Mouse (Mus musculus): ENCODE data around the gene Mroh3.

Mroh3 gene

DNA sequence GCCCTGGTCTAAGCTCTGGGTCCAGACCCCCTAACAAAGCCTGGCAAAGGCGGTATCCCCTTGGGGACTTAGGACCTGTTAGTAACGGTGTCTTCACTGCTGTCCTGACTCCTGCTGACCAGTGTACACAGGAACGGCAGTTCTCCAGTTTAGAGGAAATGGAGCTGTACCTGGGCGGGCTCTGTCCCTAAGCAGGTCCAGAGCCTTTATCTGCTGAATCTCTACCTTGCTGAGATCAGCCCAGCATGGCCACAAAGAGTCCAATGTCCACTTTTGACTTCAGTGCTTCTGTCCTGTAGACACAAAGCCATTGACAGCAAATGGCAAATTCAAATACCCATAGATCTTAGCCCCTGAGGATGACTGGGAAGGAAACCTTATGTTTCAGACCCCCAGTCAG is 55.7 kb downstream of the Mroh3 start:
- no peak for DNase-seq (ENCODE audit: low spot score in 2 of 2)

GRCm38 (mm10) chr1:136156304-136156703 is 56.3 kb downstream of the Mroh3 start:
- no peak for DNase-seq (ENCODE audit: low spot score in 2 of 2)

DNA sequence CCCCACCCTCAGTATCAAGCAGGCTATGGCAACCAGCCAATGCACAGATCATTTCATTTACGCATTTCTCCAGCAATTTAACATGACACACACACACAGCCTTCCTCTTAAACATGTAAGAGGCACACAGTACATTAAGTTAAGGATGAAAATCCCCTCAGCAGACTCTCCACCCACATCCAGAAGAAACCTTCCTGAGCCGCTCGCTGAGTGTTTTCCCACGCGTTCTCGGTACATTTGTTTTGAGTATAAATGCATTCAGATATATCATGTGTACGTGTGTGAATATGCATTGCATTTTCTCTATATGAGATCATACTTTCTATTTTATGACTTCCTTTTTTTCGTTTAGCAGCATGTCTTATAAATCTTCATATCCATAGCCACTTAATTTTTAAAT is 61.3 kb downstream of the Mroh3 start:
- no peak for DNase-seq (ENCODE audit: low spot score in 2 of 2)

GRCm38 (mm10) chr1:136149702-136150101 is 62.9 kb downstream of the Mroh3 start:
- DNase-seq (ENCODE audit: low spot score in 2 of 2) = no peak

DNA sequence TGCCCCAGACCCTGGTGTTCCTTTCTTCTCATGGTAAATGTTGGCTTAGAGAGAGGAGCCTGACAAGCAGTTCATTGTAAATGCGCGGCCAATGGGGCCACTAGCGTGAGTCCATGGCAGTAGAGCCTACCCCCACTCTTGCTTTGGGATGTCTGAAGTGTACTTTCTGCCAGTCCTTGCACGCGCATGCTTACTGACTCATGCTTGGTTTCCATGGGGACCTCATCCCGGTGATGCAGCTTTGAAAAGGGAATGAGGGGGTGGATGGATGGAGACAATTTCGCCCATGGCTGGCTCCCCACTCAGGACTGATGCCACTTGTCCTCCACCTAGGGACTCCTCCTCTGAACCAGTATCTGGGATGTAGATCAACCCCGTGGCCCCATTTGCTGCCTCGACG is 69.1 kb downstream of the Mroh3 start:
- no peak for DNase-seq (ENCODE audit: low spot score in 2 of 2)

GRCm38 (mm10) chr1:136142336-136142735 is 70.3 kb downstream of the Mroh3 start:
- no peak for DNase-seq (ENCODE audit: low spot score in 2 of 2)

GRCm38 (mm10) chr1:136141176-136141950 is 71.3 kb downstream of the Mroh3 start:
- no peak for DNase-seq (ENCODE audit: low spot score in 2 of 2)

GRCm38 (mm10) chr1:136139990-136140640 is 72.5 kb downstream of the Mroh3 start:
- peak; percentile 56 to 81 for DNase-seq (ENCODE audit: low spot score in 2 of 2)

DNA sequence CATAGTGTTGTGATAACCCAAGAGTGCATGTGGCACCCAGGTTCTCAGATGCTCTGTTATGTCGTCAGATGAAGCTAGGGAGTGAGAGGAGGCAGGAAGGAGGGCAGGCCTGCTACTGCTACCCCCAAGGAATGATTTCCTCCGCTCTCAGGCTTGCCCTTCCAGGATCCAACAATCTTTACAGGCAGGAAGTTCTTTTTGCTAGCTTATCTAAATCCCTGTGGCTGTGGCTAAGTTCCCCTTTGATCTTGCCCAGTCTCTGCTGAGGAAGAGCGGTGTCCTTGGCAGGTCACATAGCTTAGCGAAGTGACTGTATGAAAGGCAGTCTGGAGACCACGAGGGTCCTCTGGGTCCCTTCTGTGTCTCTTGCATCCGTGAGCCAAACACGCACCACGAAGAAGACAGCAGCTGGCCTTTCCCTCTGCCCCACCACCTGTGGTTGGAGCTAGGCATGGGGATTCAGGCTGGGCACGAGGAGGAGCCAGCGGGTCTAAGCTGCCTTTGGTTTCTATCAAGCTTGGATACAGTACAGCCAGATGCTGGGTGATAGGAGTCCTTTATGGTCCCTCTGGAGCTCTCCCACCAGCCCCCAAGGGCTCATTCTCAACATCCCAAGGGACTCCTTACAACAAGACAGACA is 74.3 kb downstream of the Mroh3 start:
- no peak for DNase-seq (ENCODE audit: low spot score in 2 of 2)

GRCm38 (mm10) chr1:136137575-136137974 is 75.1 kb downstream of the Mroh3 start:
- DNase-seq (ENCODE audit: low spot score in 2 of 2) = peak in 1 of 2 experiments; percentile 59

- no peak for DNase-seq (ENCODE audit: low spot score in 2 of 2)
These were observed 75.5 kb downstream of the Mroh3 start for GRCm38 (mm10) chr1:136137071-136137531.

DNA sequence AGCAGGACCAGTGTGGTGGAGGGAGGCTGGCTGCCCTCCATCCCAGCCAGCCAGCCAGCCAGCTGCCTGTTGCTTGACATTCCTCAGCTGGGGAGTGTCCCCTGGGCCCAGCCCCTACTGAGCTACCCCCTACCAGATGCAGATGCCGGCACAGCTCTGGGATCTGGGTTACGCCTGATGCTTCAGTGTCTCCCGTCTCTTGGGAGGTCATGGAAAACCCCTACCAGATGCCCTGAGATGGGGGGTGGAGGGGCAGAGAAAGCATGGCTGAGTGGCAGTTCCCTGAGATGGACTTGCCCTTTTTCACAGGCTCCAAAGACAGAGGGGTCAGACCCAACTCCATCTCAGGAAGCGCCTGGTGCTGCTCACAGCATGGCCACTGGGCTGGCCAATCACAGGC is 76.1 kb downstream of the Mroh3 start:
- DNase-seq (ENCODE audit: low spot score in 2 of 2) = no peak

GRCm38 (mm10) chr1:136135777-136136444 is 76.7 kb downstream of the Mroh3 start:
- no peak for DNase-seq (ENCODE audit: low spot score in 2 of 2)

GRCm38 (mm10) chr1:136135046-136135445 is 77.6 kb downstream of the Mroh3 start:
- no peak for DNase-seq (ENCODE audit: low spot score in 2 of 2)

DNA sequence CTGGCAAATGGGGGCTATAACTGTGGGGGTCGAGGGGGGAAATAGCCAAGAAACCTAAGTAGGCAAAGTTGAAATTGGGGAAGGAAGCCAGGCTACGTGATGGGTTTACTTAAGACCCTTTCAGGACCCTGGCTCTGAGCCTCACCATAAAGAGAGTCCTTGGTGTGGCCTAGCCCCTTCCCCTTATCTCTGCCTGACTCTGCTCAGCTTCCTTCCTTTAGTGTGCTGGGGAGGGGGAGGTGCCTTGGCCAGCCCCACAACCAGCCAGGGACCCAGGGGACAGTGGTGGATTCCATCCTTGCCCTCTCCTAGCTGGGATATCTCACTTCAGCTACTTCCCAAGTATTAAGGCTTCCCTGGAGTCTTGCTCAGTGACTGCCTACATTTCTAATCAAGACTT is 78.1 kb downstream of the Mroh3 start:
- no peak for DNase-seq (ENCODE audit: low spot score in 2 of 2)

- DNase-seq (ENCODE audit: low spot score in 2 of 2) = peak in 1 of 2 experiments; percentile 64
These were observed 78.9 kb downstream of the Mroh3 start for GRCm38 (mm10) chr1:136133570-136134240.

- no peak for DNase-seq (ENCODE audit: low spot score in 2 of 2)
These were observed 80.0 kb downstream of the Mroh3 start for GRCm38 (mm10) chr1:136132386-136133201.
